Mouse (Mus musculus) thymus, postnatal 4 days (tissue): ENCODE measurements around the gene Cyp4f13.

Experiments
- DNase-seq: peaks from one replicate; pipeline ENCODE4 v3.0.0; 2021

Cyp4f13 gene

DNA sequence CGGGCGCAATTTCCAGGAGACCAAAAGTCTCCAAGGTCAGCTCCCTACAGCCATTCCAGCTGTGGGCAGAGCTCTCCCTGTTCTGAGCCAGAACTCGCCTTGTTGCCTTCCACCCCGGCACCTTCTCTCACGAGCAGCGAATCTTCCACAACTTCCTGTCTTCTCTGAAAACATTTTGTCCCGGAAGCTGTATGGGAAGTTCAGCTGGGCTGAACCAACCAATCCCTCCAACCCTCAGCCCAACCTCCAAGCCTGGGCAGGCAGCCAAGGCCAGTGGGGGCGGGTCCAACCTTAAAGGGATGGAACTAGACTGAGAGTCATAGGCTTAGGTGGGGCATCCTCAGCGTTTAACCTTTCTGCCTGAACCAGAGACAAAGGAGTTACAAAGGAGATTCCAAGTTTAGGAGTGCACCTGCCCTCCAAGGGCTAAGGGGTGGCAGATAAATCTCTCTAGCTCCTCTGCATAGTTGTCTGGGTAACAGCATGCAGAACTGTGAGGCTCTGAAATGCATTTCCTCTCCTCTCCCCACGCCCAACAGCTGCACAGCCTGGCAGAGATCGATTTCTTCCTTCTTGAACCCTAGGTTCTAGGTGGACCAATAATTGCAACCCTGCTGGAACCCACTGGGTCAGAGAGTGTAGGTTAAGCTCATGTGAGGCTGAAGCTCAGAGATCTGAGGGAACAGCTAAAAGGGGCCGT is at the start of gene Cyp4f13:
Gene Cyp4f13, minus strand, starts transcription at position 188 of the 700 bp plus-strand sequence.
- peak; percentile 91 for DNase-seq

DNA sequence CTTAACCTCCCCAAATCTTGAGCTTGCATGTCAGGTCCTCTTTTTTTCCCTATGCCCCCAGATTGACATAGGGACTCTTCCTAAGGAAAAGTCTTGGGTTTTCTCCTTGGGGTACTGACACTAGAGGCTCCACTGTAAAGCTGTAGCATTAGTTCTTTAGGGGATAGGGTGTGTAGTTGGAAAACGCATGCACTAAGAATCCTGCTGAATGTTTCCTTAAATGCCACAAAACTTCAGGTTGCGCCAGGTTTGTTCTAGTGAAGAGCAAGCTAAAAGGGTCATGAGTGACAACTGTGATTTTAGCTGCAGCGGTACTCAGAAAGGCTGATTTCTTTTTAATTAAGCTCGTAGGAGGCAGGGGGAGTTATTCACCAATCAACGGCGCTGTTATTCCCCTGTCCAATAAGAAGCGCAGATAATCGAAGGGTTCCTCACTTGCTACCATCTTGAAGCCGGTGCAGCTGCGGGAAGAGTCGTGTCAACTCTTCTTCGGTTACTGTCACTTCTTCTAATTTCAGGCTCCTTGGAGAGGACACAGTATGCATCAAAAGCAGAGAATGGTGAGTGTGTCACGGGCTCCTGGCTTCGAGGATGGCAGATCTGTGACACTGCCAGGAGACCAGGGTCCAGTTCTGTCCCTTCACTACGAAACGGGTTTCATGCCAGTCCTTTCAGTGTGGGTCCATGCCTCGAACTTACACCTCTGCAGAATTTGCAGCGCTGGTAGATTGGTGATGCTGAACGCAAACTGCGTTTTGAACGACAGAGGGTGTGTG is 45.7 kb upstream of the Cyp4f13 start, which contains the start of gene Zfp952:
Gene Zfp952, plus strand, starts transcription at position 431 of the 776 bp plus-strand sequence.
- peak; percentile 78 for DNase-seq

DNA sequence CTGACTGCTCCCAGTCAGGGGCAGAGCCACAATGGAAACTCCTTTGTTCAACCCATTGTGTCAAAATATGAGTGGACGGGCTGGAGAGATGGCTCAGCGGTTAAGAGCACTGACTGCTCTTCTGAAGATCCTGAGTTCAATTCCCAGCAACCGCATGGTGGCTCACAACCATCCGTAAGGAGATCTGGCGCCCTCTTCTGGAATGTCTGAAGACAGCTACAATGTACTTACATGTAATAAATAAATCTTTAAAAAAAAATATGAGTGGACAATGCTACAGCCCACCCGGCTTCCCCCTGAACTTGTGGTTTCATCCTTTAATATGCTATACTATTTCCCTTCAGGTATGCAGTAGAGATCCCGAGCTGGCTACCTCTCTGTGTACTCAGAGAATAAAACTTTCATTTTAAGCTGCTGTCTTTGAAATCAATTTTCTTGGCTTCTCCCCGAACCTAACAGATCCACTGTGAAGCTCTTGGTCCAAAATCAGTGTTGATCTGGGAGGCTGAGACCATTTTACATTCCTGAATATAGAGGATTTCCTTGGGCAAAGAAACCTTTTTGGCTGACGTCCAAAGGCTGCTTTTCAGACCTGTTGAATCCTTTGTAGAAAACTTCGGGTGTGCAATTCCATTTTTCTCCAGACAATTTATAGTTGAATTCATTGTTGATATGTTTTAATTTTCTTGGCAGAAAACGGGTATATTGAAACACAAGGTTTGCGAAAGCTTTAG is 44.9 kb upstream of the Cyp4f13 start:
- peak; percentile 51 for DNase-seq

DNA sequence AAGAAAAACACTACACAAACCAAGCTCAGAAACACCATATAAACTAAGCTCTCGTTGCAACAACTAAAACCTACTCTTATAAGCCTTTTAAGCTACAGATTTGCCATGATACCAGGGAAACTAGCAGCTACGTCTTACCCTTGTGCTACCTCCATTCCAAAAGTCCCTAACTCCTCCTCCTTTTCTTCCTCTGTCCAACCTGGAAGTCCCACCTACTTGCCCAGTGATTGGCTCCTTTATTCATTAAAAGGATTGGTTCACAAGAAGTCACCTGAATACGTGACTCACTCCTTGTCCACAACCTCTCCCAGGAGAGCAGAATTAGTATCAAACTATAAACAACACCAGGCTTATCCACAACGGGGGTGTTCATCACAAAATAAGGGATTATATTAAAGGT is 39.1 kb upstream of the Cyp4f13 start:
- DNase-seq = no peak

DNA sequence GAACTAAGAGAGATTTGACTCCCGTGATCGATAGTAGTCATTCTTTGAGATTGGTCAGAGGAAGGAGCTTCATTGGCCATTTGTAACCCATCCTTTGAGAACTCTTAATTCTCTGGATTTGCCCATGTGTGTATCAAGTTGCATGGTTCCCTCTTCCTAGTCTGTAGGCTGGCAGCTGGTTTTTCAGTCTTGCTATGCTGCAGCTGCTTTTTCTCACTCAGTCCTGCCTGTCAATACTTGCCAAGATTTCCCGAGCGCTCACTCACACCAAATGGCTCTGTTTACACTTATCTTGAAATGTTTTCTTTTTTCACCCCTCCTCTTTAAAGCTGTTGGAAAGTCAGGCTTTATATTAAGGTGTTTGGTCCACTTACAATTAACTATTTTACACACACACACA is 34.2 kb upstream of the Cyp4f13 start:
- DNase-seq = no peak

DNA sequence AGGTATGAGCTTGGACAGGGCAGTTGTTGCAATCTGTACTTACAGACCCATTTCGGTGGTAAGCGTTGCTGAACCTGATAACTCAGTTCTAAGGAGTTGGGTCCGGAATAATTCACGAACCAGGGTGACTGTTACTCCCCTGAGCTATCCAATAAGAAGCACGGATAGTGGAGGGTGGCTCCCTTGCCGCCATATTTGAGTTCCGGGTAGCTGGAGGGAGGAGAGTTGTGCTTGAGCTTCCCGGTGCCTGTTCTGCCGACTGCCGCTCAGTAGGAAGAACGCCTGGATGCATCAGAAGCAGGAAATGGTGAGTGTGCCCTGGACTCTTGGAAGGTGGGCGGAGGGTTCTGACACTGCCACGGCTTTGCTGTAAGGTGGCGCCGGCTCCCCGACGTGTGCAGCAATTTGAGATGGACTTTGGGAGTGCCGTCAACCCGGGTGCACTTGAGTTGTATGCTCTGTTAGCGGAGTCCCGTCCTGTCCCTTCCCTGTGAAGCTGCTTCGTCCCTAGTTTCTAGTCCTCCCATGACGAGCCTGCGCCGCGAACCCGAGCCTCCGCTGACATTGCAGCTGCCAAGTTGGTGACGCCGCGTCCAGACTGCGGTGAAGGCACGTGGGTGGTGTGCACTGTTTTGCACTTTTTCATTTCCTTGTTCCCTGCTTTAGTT is 18.6 kb upstream of the Cyp4f13 start, which contains the start of gene Zfp472:
Gene Zfp472, plus strand, starts transcription at position 192 of the 668 bp plus-strand sequence.
- DNase-seq = peak; percentile 85

DNA sequence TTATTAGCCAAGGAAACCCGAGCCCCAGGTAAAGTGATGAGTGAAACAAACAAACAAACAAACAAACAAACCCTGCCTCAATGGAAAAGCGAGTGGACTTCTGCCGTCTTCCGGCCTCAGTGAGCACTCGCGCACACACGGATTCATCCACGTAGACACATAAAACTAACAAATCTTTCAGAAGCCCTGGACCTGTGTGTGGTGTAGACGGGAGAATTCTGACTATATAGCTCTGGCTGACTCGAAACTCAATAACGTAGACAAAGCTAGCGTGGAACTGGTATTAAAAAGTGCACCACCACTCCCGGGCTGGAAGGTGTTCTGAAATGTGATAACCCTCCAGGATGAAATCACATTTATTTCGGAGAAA is 18.0 kb upstream of the Cyp4f13 start:
- peak; percentile 48 for DNase-seq

DNA sequence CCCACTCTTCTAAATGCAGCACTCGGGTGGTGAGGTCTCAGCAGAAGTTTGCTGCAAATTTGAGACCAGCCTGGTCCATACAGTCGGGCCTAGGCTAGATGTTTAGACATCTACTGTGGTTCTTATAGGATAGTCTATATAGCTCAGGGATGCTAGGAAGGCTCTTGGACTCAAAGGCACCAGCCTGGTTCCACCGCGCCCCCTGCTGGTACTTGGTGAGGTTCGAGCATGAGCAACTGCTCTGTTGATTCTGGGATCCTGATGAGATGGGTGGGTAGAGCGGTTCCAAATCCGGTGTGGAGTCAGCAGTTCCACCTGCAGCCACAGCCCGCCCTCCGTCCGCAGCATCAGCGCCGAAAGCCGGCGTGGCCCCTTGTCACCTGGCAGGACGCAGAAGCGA is 4.2 kb upstream of the Cyp4f13 start:
- peak; percentile 94 for DNase-seq

DNA sequence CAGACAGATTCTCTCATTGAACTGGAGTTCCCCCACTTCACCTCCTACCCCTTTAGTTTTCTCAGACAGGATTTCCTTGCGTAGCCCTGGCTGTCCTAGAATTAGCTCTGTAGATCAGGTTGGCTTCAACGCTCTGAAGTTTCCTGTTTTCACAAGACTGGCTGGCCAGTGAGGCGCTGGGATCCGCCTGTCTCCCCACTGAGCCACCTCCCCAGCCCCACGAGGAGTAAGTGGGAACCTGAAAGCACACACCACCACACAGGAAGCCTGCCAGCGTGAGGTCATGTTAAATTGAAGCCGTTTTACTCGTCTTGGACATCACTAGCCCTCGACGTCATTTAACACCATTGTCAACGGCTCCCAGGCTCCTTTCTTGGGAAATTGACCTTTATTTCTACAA is 3.8 kb upstream of the Cyp4f13 start:
- DNase-seq = no peak

DNA sequence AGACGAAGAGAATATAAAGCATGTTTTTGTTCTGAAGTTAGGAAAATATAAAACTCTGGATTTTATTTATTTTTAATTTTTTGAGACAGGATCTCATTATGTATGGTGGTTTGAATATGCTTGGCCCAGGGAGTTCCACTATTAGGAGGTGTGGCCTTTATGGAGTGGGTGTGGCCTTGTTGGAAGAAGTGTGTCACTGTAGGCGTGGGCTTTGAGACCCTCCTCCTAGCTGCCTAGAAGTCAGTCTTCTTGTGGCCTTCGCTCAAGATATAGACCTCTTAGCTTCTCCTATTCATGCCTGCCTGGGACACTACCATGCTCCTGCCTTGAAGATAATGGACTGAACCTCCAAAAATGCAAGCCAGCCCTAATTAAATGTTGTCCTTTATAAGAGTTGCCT is 2.9 kb upstream of the Cyp4f13 start:
- DNase-seq = no peak

DNA sequence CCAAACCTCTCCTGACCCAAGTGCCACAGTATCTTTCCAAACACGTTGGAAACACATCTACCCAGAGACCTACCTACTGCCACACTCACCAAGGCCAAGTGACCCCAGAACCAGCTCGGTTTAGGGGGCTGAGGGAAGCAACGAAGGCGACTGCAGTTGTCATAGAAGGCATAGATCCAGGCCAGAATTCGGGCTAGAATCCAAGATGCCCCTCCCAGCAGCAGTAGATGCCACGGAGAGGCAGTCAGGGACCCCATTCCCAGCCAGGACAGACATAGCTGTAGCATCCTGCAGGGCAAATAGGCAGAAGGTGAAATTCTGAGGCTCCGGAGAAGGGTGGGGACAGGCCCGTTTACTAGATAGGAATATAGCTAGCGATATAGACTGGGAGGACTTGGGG is 486 bp downstream of the Cyp4f13 start:
- DNase-seq = peak; percentile 31

DNA sequence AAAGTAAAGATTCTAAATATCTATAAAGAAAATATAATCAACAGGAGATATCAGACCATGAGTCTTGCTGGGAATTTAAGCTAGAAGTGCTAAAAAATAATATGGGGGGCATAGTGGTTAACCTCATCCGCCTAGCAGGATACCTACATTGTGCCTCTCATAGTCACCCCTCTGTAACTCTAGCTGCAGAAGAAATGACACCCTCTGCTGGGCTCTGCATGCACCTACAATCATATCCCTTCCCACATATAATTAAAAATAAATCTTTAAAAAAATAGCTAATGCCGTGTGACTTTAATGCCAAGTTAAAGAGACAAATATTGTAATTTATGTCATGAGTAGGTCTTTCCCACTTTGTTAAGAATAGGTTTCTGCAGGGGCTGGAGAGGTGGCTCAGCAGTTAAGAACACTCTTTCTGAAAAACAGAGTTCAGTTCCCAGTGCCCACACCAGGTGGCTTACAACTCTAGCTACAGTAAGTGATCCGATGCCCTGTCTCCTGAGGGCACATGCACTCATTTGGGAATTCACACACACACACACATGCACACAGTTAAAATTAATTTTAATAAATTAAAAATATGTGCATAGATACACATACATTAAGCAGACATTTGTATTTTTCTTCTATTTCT is 2.7 kb downstream of the Cyp4f13 start:
- peak; percentile 38 for DNase-seq

DNA sequence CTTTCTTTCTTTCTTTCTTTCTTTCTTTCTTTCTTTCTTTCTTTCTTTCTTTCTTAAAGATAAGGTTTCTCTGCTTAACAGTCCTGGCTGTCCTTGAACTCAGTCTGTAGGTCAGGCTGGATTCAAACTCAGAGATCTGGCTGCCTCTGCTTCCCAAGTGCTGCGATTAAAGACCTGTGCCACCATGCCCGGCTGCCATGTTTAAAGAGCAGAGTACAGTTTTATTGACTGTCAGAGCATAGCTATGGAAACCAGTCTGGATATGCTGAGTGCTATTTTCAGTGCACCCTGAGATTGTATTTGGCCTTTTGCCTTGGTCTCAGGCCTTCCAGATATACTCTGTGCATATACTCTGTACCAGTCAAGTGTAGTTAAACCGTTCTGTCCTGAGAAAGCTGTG is 3.5 kb downstream of the Cyp4f13 start:
- DNase-seq = no peak

DNA sequence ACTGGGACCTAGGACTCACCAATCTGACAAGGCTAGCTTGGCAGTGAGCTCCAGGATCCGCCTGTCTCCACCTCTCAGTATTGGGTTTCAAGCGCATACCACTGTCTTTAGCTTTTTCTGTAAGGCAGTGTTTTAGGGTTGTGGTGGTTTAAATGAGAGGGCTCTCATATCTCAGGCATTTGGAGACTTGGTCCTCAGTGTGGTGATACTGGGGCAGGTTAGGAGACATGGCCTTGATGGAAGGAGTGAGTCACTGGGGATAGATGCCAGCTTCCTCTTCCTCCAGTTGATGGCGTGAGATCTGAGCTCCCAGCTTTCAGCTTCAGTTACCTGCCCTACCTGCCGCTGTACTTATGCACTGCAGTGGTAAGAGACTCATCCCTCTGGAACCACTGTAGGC is 7.4 kb downstream of the Cyp4f13 start:
- no peak for DNase-seq

DNA sequence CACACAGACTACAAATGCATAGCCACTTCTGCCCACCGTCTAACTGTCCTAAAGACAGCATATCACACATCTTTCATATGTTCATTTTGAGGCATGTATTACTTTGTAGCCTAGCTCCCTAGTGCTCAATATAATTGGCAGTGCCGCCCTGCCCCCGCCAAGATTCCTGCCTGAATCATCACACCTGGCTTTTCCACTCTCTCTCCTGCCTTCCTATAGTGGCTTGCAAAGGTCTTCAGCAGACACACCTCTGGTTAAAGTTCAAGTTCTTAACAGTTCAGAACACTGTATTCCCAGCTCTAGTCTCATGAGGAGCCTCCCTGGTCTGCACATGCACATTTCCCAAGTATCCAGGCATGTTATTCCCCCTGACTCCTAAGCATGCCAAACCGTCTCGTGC is 19.4 kb downstream of the Cyp4f13 start:
- no peak for DNase-seq

DNA sequence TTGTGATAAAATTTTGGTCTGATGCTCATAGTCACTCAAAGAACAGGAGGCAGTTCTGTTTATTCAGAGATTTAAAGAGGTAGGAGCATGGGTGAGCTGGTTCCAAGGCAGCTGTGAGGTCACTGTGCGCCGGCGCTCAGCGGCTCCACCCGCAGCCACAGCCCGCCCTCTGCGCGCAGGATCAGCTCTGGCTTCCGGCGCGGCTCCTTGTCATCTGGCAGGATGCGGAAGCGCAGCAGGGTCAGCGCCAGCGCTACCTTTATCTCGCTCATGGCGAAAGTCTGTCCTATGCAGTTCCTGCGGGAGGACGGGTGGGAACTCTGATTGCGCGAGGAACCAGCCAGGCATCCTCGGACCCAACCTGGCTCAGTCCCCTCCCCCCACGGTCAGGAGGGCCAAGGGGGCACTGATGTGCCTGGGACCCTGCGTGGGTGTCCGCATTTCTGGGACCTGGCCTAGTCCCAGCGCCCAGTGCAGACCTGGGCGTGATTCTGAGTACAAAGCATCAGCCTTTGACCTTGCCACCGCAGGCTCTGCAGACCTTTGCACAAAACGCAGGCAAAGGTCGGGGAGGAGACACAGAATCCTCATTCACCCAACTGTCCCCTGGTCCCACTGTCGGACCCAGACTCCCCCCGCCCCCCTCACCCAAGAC is 22.4 kb downstream of the Cyp4f13 start:
- DNase-seq = peak; percentile 82

DNA sequence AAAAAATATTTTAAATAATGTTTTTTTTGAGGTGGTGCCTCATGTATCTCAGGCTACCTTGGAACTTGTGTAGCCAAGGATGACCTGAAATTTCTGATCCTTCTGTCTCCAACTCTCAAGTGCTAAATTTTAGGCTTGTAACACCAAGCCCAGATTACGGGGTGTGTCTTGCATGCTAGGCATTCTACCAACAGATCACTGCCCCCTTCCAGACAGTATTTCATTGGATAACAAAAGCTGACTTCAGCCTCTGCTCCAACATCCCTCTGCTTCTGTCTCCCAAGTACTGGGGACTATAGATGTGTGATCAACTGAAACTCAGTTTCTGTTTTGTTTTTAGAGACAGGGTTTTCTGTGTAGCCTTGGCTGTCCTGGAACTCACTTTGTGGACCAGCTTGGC is 23.5 kb downstream of the Cyp4f13 start:
- DNase-seq = no peak

DNA sequence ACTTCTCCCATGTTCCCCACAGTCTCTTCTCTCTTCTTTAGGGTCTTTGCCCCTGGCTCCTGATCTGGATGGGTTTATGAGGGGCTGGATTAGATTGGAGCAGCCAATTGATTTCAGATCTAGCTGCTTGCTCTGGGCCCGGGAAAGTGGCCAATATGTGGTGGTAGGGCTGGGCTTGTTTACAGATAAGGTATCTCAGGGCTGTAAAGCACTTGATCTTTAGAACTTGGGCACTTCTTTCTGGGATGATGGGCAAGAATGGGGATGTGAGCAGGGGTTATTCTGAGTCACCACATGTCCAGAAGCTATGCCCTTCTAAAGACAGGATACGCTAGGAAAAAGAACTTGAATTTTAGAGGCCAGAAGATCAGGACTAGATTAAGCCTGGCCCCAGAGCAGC is 28.1 kb downstream of the Cyp4f13 start:
- DNase-seq = no peak

DNA sequence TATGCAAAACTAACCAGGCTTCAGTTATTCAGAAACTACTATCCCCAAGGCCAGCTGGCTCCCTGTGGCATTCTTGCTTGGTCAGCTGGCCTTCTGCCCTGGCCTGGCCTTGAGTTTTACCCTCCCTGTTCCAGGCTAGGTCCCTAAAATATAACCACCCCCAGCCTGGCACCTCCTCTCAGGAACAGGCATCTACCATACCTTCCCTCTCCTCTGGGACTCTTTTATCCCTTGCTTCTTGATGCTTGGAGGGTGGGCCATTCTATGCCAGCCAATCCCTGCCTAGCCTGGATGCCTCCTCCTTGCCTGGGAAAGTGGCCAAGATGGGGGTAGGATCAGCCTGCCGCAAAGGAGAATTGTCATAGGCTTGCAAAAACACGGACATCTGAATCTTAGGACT is 30.1 kb downstream of the Cyp4f13 start, which contains the start of gene Cyp4f14:
Gene Cyp4f14, minus strand, starts transcription at position 212 of the 400 bp plus-strand sequence.
- no peak for DNase-seq

DNA sequence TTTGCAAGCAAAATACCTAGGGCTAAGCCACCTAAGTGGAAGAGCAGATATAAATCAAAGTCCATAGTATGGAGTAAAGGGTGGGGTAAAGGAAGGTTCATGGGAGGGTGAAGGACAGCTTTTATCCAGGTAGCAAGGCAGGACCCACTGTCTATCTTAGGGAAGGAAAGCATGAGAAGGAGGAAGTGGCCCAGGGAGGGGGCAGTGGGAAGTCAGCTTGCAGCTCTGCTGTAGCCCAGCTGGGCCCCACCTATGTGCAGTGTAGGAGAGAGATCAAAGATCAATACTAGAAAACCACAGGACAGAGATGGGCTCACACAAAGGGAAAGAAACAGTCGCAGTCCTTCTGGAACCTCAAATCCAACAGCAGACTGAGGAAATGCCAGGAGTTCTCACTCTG is 31.1 kb downstream of the Cyp4f13 start:
- DNase-seq = no peak

DNA sequence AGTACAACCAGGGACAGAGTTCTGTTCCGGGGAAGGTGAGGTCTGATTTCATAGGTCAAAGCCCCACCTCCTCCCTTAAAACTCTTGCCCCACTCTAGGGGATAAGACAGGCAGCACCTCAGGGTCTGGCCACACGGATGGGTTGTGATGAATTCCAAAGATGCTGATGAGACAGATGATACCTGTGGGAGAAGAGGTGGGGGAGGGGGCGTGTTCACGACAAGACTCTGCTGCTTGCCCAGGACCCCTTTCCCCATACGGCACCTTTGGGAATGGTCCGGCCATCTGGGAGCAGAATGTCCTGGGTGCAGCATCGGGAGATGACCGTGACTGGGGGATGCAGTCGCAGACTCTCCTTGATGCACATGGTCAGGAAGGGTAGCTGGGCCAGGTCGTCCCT is 41.0 kb downstream of the Cyp4f13 start:
- no peak for DNase-seq

DNA sequence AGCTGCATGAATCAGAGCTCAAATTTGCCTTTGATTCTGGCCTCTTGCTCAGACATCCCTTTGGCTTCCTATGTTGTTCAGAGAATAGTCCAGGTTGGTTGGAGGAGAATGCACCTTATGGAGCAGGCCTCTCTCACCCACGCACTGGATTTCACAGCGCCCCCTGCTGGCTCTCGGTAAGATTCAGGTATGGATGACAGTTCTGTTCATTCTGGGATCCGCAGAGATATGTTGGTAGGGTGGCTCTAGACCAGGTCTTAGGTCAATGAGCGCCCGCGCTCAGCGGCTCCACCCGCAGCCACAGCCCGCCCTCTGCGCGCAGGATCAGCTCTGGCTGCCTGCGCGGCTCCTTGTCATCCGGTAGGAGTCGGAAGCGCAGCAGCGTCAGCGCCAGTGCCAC is 42.0 kb downstream of the Cyp4f13 start:
- peak; percentile 85 for DNase-seq
